Mouse (Mus musculus) stomach, embryonic 16.5 days (tissue): Measurements from ENCODE around the gene Ess2. TPM values are rescaled to one million over a fixed set of nuclear protein-coding genes. Genes with fewer than 3 reads are reported as not detected.
A peak's percentile ranks its signal among the peaks of the same experiment; 100 is the strongest.

ENCODE experiments used
- ATAC-seq: fragments of 200-750 bp; cut with Nextera tagmentation; 2 replicates; pipeline ENCODE4 v1.8.0; 2017; ENCODE audit warnings: moderate number of reproducible peaks, moderate TSS enrichment; ENCODE audit not compliant: insufficient read depth, low FRiP score
- H3K27ac ChIP-seq: fragments of 300-500 bp; sonication (generic); 2 replicates; pipeline ENCODE4 v1.5.1; 2014; ENCODE audit warnings: low read length
- H3K27me3 ChIP-seq: fragments of 300-500 bp; sonication (generic); 2 replicates; pipeline ENCODE4 v1.6.1; 2014; ENCODE audit warnings: low read length, control low read depth, mixed read lengths; ENCODE audit not compliant: control insufficient read depth, insufficient read depth
- H3K36me3 ChIP-seq: fragments of 300-500 bp; sonication (generic); 2 replicates; pipeline ENCODE4 v1.6.1; 2014; ENCODE audit warnings: low read length; ENCODE audit not compliant: control insufficient read depth, insufficient read depth
- H3K4me1 ChIP-seq: fragments of 300-500 bp; sonication (generic); 2 replicates; pipeline ENCODE4 v1.6.1; 2014; ENCODE audit warnings: low read length, control low read depth, mixed read lengths; ENCODE audit not compliant: control insufficient read depth, insufficient read depth
- H3K4me2 ChIP-seq: fragments of 300-500 bp; sonication (generic); 2 replicates; pipeline ENCODE4 v1.6.1; 2014; ENCODE audit warnings: low read depth, low read length, mixed read lengths
- H3K4me3 ChIP-seq: fragments of 300-500 bp; sonication (generic); replicated peaks from 2 replicates; pipeline ENCODE4 v1.5.1; 2014; ENCODE audit warnings: mild to moderate bottlenecking, low read length
- H3K9ac ChIP-seq: fragments of 300-500 bp; sonication (generic); 2 replicates; pipeline ENCODE4 v1.6.1; 2014; ENCODE audit warnings: low read length
- H3K9me3 ChIP-seq: fragments of 300-500 bp; sonication (generic); replicated peaks from 2 replicates; pipeline ENCODE4 v1.6.1; 2016; ENCODE audit warnings: low read length, control low read depth; ENCODE audit not compliant: control insufficient read depth
- WGBS: fragments of 180-500 bp; shearing (Covaris S2); extraction: QIAGEN DNeasy Blood & Tissue Kit; methylation state at CpG from one replicate; pipeline ENCODE4 v1.1.7; 2014; 5-methylcytosine and 5-hydroxymethylcytosine counted together
- polyA plus RNA-seq: library from polyadenylated mRNA; unstranded; fragments of >200 nt; fragmentation: Nextera tagmentation; extraction: Ambion mirVana; gene quantifications from 2 replicates; pipeline ENCODE4 v1.2.1, GENCODE M21; 2015

Gene Ess2
- polyA plus RNA-seq, 1 experiment from 2014 or later: 31.3 TPM

DNA sequence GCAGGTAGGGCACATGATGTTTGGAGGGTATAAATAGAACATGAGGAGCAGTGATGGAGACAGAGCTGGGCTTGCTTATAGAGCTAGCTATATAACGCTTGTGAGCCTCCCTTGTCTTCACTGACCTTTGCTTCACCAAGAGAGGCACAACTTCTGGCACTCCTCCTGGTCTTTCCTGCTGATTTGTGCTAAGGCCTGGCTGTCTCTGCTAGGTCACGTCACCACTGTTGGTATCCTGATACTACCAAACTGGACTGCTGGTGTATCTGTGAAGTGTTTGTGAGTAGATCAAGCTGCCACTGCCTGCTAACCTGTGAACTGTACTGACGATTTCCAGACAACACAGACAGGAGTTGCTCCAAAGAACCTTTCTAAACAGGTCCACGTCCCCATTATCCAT is 36.0 kb downstream of the Ess2 start:
- Histone ChIP-seq H3K4me1 (peaks cover 4% of the 10 kb centered on the region; the same call in 1 of the 2 replicates), H3K27ac (no peak overlapping the region), H3K4me2 (no peak overlapping the region), H3K4me3 (no peak overlapping the region), H3K9me3 (no peaks in the 10 kb centered on the region), H3K27me3 (no peaks in the 10 kb centered on the region), H3K9ac (no peak overlapping the region), H3K36me3 (0 out of 2 replicates have a peak, but pooled peaks cover 3% of the 10 kb centered on the region)
- ATAC-seq: no peak
- 71% methylated on average over 4 of the region's 4 CpGs for WGBS

DNA sequence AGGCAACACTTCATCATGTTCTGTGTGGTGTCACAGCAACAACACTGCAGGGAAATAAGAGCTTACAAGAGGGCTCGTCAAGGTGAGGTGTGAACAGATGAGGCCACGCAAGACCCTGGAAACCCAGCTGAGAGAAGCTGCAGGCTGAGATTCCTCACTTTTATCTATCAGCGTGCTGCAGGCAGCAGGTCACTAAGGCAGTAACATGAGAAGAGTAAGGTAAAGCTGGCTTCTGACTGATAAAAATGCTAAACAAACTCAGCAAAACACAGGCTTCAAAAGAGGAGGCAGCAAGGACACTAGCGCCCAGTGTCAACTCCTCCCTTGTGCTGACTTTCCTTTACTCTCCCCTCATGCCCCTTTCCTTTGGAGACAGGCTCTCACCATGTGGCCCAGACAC is 38.2 kb downstream of the Ess2 start:
- WGBS: 50% methylated on average over 4 of the region's 4 CpGs
- Histone ChIP-seq H3K4me1 (peaks cover 4% of the 10 kb centered on the region; the same call in 1 of the 2 replicates), H3K9ac (no peak overlapping the region), H3K4me3 (no peak overlapping the region), H3K27me3 (no peaks in the 10 kb centered on the region), H3K9me3 (no peaks in the 10 kb centered on the region), H3K4me2 (no peak overlapping the region), H3K36me3 (no peaks in the 10 kb centered on the region), H3K27ac (no peak overlapping the region)
- no peak for ATAC-seq

DNA sequence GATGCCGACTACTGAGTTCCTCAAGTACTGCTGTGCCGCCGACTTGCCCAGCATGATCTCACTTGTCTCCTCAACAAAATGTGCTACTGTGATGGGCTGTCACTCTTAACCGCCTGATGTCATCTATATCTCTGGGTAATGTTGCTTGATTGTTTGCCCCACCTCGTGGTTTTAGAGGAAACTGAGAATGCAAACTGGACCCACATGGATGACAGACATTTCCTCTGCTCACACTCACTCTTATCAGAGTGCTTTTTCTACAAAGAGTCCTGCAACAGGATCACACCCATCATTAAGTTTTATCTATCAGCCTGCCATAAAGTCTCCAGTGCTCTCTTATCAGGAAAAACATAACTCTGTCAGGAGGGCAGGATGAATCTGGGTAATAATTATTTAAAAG is 39.9 kb downstream of the Ess2 start:
- 80% methylated on average over 5 of the region's 5 CpGs for WGBS
- Histone ChIP-seq H3K9ac (no peak overlapping the region), H3K36me3 (no peaks in the 10 kb centered on the region), H3K4me3 (no peak overlapping the region), H3K27me3 (no peaks in the 10 kb centered on the region), H3K4me2 (no peak overlapping the region), H3K4me1 (peaks cover 4% of the 10 kb centered on the region; the same call in 1 of the 2 replicates), H3K9me3 (no peaks in the 10 kb centered on the region), H3K27ac (no peak overlapping the region)
- ATAC-seq: no peak

DNA sequence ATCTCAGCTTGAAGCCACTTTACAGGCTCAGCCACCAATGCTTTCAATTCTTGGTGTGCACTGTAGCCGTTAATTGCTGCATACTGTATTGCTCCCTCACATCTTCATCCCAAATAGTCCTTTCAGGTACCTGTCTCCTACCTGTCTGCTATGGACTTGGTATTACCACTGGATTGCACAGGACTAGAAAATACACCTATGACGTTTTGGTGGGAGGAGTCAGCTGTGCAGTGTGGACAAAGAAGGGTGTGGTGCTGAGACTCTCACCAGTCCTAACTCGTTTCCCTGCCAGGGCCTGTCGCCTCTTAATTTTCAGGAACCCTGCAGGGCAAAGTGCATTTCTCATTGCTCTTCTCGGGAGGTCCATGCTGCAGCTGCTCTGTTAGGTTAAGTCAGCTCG is 45.4 kb downstream of the Ess2 start:
- peak overlapping the region; percentile 42; the same call in 1 of the 2 replicates for H3K27ac ChIP-seq
- no peaks in the 10 kb centered on the region for H3K9me3 ChIP-seq
- no peak overlapping the region for H3K4me3 ChIP-seq
- peaks cover 3% of the 10 kb centered on the region; the same call in 1 of the 2 replicates for H3K4me1 ChIP-seq
- H3K27me3 ChIP-seq: no peaks in the 10 kb centered on the region
- peak; percentile 87 for ATAC-seq
- no peak overlapping the region for H3K9ac ChIP-seq
- no peaks in the 10 kb centered on the region for H3K36me3 ChIP-seq
- WGBS: 63% methylated on average over 6 of the region's 6 CpGs
- no peak overlapping the region for H3K4me2 ChIP-seq

DNA sequence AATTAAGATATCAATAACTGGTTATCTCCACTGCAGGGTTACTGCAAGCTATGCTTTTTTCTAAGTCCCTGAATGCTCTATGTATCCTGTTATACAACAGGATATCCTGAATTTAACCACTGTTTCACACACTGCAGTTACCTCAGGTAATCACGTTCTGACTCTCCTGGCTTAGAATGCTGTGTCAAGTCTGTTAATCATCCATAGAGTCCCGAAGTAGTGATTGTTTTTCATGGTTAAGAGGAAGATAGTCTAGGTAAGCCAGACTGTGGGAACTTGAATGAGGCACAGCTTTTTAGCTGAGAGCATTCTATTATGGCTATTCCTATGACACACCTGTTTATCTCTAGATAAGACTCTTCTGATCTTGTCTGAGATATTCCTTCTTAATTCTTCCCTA is 45.9 kb downstream of the Ess2 start:
- Histone ChIP-seq H3K4me1 (peaks cover 3% of the 10 kb centered on the region; the same call in 1 of the 2 replicates), H3K9ac (no peak overlapping the region), H3K9me3 (no peaks in the 10 kb centered on the region), H3K27ac (no peak overlapping the region), H3K36me3 (no peaks in the 10 kb centered on the region), H3K4me3 (no peak overlapping the region), H3K27me3 (no peaks in the 10 kb centered on the region), H3K4me2 (no peak overlapping the region)
- no peak for ATAC-seq
- WGBS: 69% methylated on average over 2 of the region's 2 CpGs

DNA sequence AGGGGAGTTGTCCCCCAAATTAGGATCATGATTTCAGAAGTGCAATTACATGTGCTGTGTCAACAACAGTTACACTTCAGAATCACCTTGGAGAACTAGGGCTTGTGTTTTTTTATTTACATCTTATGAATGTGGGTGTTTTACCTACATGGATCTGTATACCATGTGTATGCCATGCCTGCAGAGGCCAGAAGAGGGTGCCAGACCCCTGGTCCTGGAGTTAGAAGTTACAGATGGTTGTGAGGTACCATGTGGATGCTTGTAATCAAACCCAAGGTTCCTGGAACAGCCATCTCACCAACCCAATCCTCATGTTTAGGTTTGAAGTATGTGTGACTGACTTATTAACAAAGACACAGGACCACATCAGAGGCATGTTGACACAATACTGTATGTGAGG is 52.6 kb downstream of the Ess2 start:
- H3K36me3 ChIP-seq: peaks cover 34% of the 10 kb centered on the region
- no peaks in the 10 kb centered on the region for H3K4me1 ChIP-seq
- no peak overlapping the region for H3K4me3 ChIP-seq
- H3K27me3 ChIP-seq: no peaks in the 10 kb centered on the region
- no peak for ATAC-seq
- H3K9me3 ChIP-seq: no peaks in the 10 kb centered on the region
- no peak overlapping the region for H3K4me2 ChIP-seq
- no peak overlapping the region for H3K9ac ChIP-seq
- no peak overlapping the region for H3K27ac ChIP-seq

DNA sequence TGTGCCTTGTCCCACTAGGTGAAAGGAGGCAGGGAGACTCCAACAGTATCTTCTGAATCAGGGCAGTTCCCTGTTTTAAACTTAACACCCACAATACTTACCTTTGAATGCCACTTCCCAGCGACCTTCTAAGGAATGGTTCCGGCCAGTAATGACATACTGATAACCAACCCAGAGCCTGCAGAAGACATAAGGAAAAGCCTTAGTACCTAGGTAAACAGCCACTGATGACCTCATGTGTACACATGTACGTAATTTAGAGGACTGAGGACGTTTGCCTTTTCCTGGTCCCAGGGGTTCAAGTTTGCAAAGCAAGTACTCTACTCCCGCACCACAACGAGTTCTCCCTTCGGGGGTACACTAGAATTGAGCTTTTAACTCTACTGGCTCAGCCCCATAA is 54.0 kb downstream of the Ess2 start:
- no peaks in the 10 kb centered on the region for H3K9me3 ChIP-seq
- H3K4me3 ChIP-seq: no peak overlapping the region
- no peak overlapping the region for H3K9ac ChIP-seq
- peaks cover 34% of the 10 kb centered on the region for H3K36me3 ChIP-seq
- H3K4me1 ChIP-seq: no peaks in the 10 kb centered on the region
- ATAC-seq: peak; percentile 53; the same call in 1 of the 2 replicates
- H3K27me3 ChIP-seq: no peaks in the 10 kb centered on the region
- H3K4me2 ChIP-seq: no peak overlapping the region
- H3K27ac ChIP-seq: no peak overlapping the region
- WGBS: 82% methylated on average over 7 of the region's 7 CpGs

DNA sequence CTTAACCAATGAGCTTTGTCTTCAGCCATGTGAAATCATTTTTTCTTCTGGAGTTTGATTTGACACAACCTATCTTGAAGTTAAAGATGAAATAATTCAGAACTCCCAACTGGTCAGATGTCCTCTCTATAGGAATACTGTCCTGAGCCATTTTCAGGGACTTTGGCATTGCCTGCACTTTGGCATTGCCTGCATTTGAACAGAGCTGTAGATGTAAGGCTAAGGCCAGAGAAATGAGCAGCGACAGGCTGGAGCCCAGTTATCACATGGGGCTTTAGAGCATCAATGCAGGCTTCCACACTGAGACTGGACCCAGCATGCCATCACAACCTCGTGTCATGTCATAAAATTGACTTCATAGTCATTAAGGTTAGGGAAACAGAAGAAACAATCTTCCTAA is 57.9 kb downstream of the Ess2 start:
- Histone ChIP-seq H3K36me3 (peaks cover 23% of the 10 kb centered on the region), H3K4me3 (no peak overlapping the region), H3K9me3 (no peaks in the 10 kb centered on the region), H3K4me2 (no peak overlapping the region), H3K4me1 (no peaks in the 10 kb centered on the region), H3K27ac (no peak overlapping the region), H3K9ac (no peak overlapping the region), H3K27me3 (no peaks in the 10 kb centered on the region)
- WGBS: 80% methylated on average over 2 of the region's 2 CpGs
- no peak for ATAC-seq

DNA sequence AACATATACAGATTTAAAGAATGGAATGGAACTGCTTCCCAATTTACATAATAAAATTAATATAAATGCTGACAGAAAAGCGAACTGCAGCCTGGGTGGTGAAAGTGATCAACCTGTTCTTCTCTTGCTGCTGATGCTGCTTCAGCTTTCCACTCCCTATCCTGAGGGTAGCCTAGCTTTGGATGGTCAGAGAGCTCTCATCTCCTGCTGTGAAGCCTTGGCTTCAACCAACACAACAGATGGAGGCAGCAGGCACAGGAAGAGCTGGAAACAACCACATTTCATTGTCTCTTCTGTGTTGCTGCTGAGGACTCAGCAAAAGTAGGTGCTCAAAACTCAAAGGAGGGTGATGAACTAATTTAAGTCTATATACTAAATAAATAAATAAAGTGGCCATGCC is 59.3 kb downstream of the Ess2 start:
- no peak overlapping the region for H3K9ac ChIP-seq
- WGBS: 95% methylated on average over 1 of the region's 1 CpGs
- no peaks in the 10 kb centered on the region for H3K9me3 ChIP-seq
- no peak for ATAC-seq
- H3K27ac ChIP-seq: no peak overlapping the region
- H3K4me1 ChIP-seq: no peaks in the 10 kb centered on the region
- H3K4me2 ChIP-seq: no peak overlapping the region
- H3K36me3 ChIP-seq: peaks cover 18% of the 10 kb centered on the region; the same call in 1 of the 2 replicates
- H3K27me3 ChIP-seq: no peaks in the 10 kb centered on the region
- no peak overlapping the region for H3K4me3 ChIP-seq

DNA sequence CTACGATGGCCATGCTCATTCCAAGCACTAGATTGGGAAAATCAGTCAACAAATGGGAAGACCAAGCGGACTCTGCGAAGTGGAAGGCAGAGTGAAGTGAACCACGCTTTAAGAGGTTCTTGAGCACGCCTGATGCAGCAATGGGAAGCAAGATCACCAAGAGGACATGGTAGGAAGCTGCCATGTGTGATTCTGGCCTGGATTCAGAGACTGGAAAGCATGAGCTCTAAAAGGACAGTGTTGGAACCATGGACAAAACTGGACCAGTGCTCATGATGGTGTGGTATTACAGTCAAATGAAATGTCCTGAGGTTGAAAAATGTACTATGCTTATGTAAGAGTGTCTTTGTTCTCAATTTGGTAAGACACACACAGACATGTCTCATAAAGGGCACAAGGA is 59.8 kb downstream of the Ess2 start:
- peaks cover 16% of the 10 kb centered on the region for H3K36me3 ChIP-seq
- no peaks in the 10 kb centered on the region for H3K4me1 ChIP-seq
- no peak overlapping the region for H3K4me2 ChIP-seq
- H3K9ac ChIP-seq: no peak overlapping the region
- no peak overlapping the region for H3K27ac ChIP-seq
- no peak for ATAC-seq
- no peaks in the 10 kb centered on the region for H3K9me3 ChIP-seq
- no peak overlapping the region for H3K4me3 ChIP-seq
- no peaks in the 10 kb centered on the region for H3K27me3 ChIP-seq
- WGBS: 95% methylated on average over 5 of the region's 5 CpGs
